Mouse (Mus musculus): Measurements from ENCODE around the gene Trim14. TPM values are rescaled to one million over a fixed set of nuclear protein-coding genes. Genes with fewer than 3 reads are reported as not detected.
A peak's percentile ranks its signal among the peaks of the same experiment; 100 is the strongest.

The Trim14 gene
- polyA plus RNA-seq, 2 experiments from 2014 or later, result 26.7 to 31.2 TPM

- no peak for ATAC-seq
Measured at GRCm38 (mm10) chr4:46475101-46475500, 60.8 kb downstream of the Trim14 start.

GRCm38 (mm10) chr4:46465740-46466139 lies 70.2 kb downstream of the Trim14 start:
- no peak for ATAC-seq

GRCm38 (mm10) chr4:46463130-46463830 lies 72.7 kb downstream of the Trim14 start:
- no peak for ATAC-seq

- no peak for ATAC-seq
Measured at GRCm38 (mm10) chr4:46458411-46458810, 77.5 kb downstream of the Trim14 start.

- no peak for ATAC-seq
Measured at GRCm38 (mm10) chr4:46457186-46457585, 78.8 kb downstream of the Trim14 start.

- ATAC-seq, result no peak
Measured at GRCm38 (mm10) chr4:46456762-46457161, 79.2 kb downstream of the Trim14 start.

GRCm38 (mm10) chr4:46454097-46454864 lies 81.7 kb downstream of the Trim14 start:
- peak; percentile 16 for ATAC-seq

- no peak for ATAC-seq
Measured at GRCm38 (mm10) chr4:46452855-46453719, 82.9 kb downstream of the Trim14 start.

- peak; percentile 6 for ATAC-seq
Measured at GRCm38 (mm10) chr4:46452481-46452850, 83.5 kb downstream of the Trim14 start.

- ATAC-seq, result peak; percentile 8
Measured at GRCm38 (mm10) chr4:46451758-46452480, 84.0 kb downstream of the Trim14 start.

- peak; percentile 15 for ATAC-seq
Measured at GRCm38 (mm10) chr4:46451240-46451757, 84.6 kb downstream of the Trim14 start.

- peak; percentile 78 for ATAC-seq
Measured at GRCm38 (mm10) chr4:46450519-46451131, 85.3 kb downstream of the Trim14 start, which contains the start of gene Anp32b. Gene Anp32b (plus strand): TSS chr4:46450902.

- ATAC-seq, result no peak
Measured at GRCm38 (mm10) chr4:46450020-46450518, 85.9 kb downstream of the Trim14 start.

GRCm38 (mm10) chr4:46448886-46449285 lies 87.1 kb downstream of the Trim14 start:
- ATAC-seq, result no peak

- ATAC-seq, result no peak
Measured at GRCm38 (mm10) chr4:46447461-46447860, 88.5 kb downstream of the Trim14 start.

GRCm38 (mm10) chr4:46445237-46445945 lies 90.5 kb downstream of the Trim14 start:
- ATAC-seq, result no peak
